ENCODE assay signal across 19 mouse cellular contexts in genomic region chr5:34998754-34999153, GRCm38 (mm10). TPM values are rescaled to one million over a fixed set of nuclear protein-coding genes. Genes with fewer than 3 reads are reported as not detected.
A peak's percentile ranks its signal among the peaks of the same experiment; 100 is the strongest.
DNase-seq lines count a peak whose midpoint lies in the region; ATAC-seq and TF ChIP-seq lines count a peak whose summit lies in the region.
"Had no signal": no experiment of that assay in that cellular context is flagged by ENCODE, and none has a peak within 500 bp of the region (broad histone marks: within the 10 kb centered on the region; RNA-seq: fewer than 3 reads in every experiment).

No protein-coding gene starts in this region.

- no peak overlapping the region for H3K4me3 ChIP-seq in heart, embryonic 10.5 days
- H3K4me3 ChIP-seq in midbrain, postnatal 0 days (ENCODE audit: low read depth, low read length), result no peak overlapping the region
- H3K4me3 ChIP-seq in midbrain, embryonic 14.5 days (replicated peaks; ENCODE audit: low read depth, low read length), result no peak overlapping the region
- no peak overlapping the region for H3K4me3 ChIP-seq in cortical plate, adult 2 months (ENCODE audit: insufficient read depth, low read length)
- H3K4me3 ChIP-seq in stomach, embryonic 16.5 days (replicated peaks; ENCODE audit: low read length), result no peak overlapping the region
- H3K4me3 ChIP-seq: erythroblast, embryonic 14.5 days; lung, embryonic 15.5 days had no signal

- H3K4me1 ChIP-seq in heart, embryonic 10.5 days, result peaks cover 28% of the 10 kb centered on the region
- no peaks in the 10 kb centered on the region for H3K4me1 ChIP-seq in midbrain, postnatal 0 days (ENCODE audit: insufficient read depth, low read length)
- no peaks in the 10 kb centered on the region for H3K4me1 ChIP-seq in midbrain, embryonic 14.5 days (ENCODE audit: control insufficient read depth, insufficient read depth, low read length)
- peaks cover 1% of the 10 kb centered on the region; the same call in 1 of the 2 replicates for H3K4me1 ChIP-seq in cortical plate, adult 2 months (ENCODE audit: control insufficient read depth, insufficient read depth, low read length)
- peaks cover 6% of the 10 kb centered on the region for H3K4me1 ChIP-seq in stomach, embryonic 16.5 days (ENCODE audit: control insufficient read depth, insufficient read depth, low read length)
- H3K4me1 ChIP-seq: lung, embryonic 15.5 days had no signal

- no peaks in the 10 kb centered on the region for H3K9me3 ChIP-seq in heart, embryonic 10.5 days
- H3K9me3 ChIP-seq in midbrain, postnatal 0 days (ENCODE audit: low read length), result no peaks in the 10 kb centered on the region
- H3K9me3 ChIP-seq in midbrain, embryonic 14.5 days (ENCODE audit: control insufficient read depth, low read length), result no peaks in the 10 kb centered on the region
- no peaks in the 10 kb centered on the region for H3K9me3 ChIP-seq in stomach, embryonic 16.5 days (replicated peaks; ENCODE audit: control insufficient read depth, low read length)
- H3K9me3 ChIP-seq: lung, embryonic 15.5 days had no signal

- H3K36me3 ChIP-seq in heart, embryonic 10.5 days, result peaks cover 10% of the 10 kb centered on the region; the same call in 1 of the 2 replicates
- H3K36me3 ChIP-seq in midbrain, postnatal 0 days (ENCODE audit: insufficient read depth, low read length), result no peaks in the 10 kb centered on the region
- peaks cover 5% of the 10 kb centered on the region for H3K36me3 ChIP-seq in midbrain, embryonic 14.5 days (ENCODE audit: control insufficient read depth, insufficient read depth, low read length)
- H3K36me3 ChIP-seq in stomach, embryonic 16.5 days (ENCODE audit: control insufficient read depth, insufficient read depth, low read length), result no peaks in the 10 kb centered on the region
- H3K36me3 ChIP-seq: lung, embryonic 15.5 days had no signal

- DNase-seq in heart, embryonic 10.5 days (ENCODE audit: low spot score), result no peak
- DNase-seq in heart, adult 18-20 months, result no peak
- no peak for DNase-seq in midbrain, postnatal 0 days (ENCODE audit: low spot score)
- no peak for DNase-seq in midbrain, embryonic 14.5 days
- DNase-seq in gastrocnemius, postnatal 25 days, result no peak
- no peak for DNase-seq in cerebellum, adult 11 months
- DNase-seq: cerebellum, postnatal 25 days; heart, postnatal 14 days; kidney, postnatal 25 days; layer of hippocampus, postnatal 36 days; thymus, postnatal 4 days had no signal

- no peak overlapping the region for H3K4me2 ChIP-seq in midbrain, postnatal 0 days (ENCODE audit: low read depth, low read length, poor library complexity, severe bottlenecking)
- no peak overlapping the region for H3K4me2 ChIP-seq in midbrain, embryonic 14.5 days (ENCODE audit: low read length)
- H3K4me2 ChIP-seq in stomach, embryonic 16.5 days (ENCODE audit: low read depth, low read length), result no peak overlapping the region
- H3K4me2 ChIP-seq: lung, embryonic 15.5 days had no signal

- no peaks in the 10 kb centered on the region for H3K27me3 ChIP-seq in heart, embryonic 10.5 days (ENCODE audit: insufficient read depth, poor library complexity, severe bottlenecking)
- no peaks in the 10 kb centered on the region for H3K27me3 ChIP-seq in midbrain, postnatal 0 days (ENCODE audit: insufficient read depth, low read length)
- no peaks in the 10 kb centered on the region for H3K27me3 ChIP-seq in midbrain, embryonic 14.5 days (ENCODE audit: control insufficient read depth, insufficient read depth, low read length)
- no peaks in the 10 kb centered on the region for H3K27me3 ChIP-seq in stomach, embryonic 16.5 days (ENCODE audit: control insufficient read depth, insufficient read depth, low read length)
- H3K27me3 ChIP-seq: lung, embryonic 15.5 days had no signal

- 0 out of 2 replicates have a peak, but pooled peaks have one; percentile 17 for TF ChIP-seq POLR2A in cortical plate, adult 2 months (IDR thresholded peaks at IDR 0.05; ENCODE audit: extremely low read depth, insufficient read depth, low read length)

- no peak overlapping the region for H3K9ac ChIP-seq in midbrain, postnatal 0 days (replicated peaks; ENCODE audit: low read length, poor library complexity, severe bottlenecking)
- no peak overlapping the region for H3K9ac ChIP-seq in midbrain, embryonic 14.5 days (replicated peaks; ENCODE audit: low read length)
- no peak overlapping the region for H3K9ac ChIP-seq in stomach, embryonic 16.5 days (ENCODE audit: low read length)
- H3K9ac ChIP-seq: lung, embryonic 15.5 days had no signal

- WGBS in heart, embryonic 10.5 days, result 42% methylated on average over 3 of the region's 3 CpGs
- WGBS in midbrain, postnatal 0 days, result 30% methylated on average over 3 of the region's 3 CpGs
- 48% methylated on average over 3 of the region's 3 CpGs for WGBS in midbrain, embryonic 14.5 days
- WGBS in stomach, embryonic 16.5 days, result 52% methylated on average over 3 of the region's 3 CpGs

- ATAC-seq in midbrain, postnatal 0 days (ENCODE audit: low FRiP score), result peak; percentile 38; the same call in 1 of the 2 replicates
- ATAC-seq in midbrain, embryonic 14.5 days (ENCODE audit: low FRiP score, low TSS enrichment), result no peak
- peak; percentile 70 for ATAC-seq in stomach, embryonic 16.5 days (ENCODE audit: insufficient read depth, low FRiP score)
- ATAC-seq: inflammation-experienced regulatory T-cells, adult 6 months had no signal

- TF ChIP-seq CTCF in midbrain, postnatal 0 days (IDR thresholded peaks at IDR 0.05), result no peak
- no peak for TF ChIP-seq CTCF in cortical plate, adult 2 months (IDR thresholded peaks at IDR 0.05; ENCODE audit: extremely low read depth, insufficient read depth, low read length)

- 0 out of 2 replicates have a peak overlapping the region, but pooled peaks have one; percentile 54 for H3K27ac ChIP-seq in heart, embryonic 10.5 days
- no peak overlapping the region for H3K27ac ChIP-seq in midbrain, postnatal 0 days (ENCODE audit: low read depth, low read length)
- no peak overlapping the region for H3K27ac ChIP-seq in midbrain, embryonic 14.5 days (replicated peaks; ENCODE audit: low read depth, low read length)
- H3K27ac ChIP-seq in cortical plate, adult 2 months (ENCODE audit: insufficient read depth, low read length), result no peak overlapping the region
- peak overlapping the region; percentile 88 for H3K27ac ChIP-seq in stomach, embryonic 16.5 days (ENCODE audit: low read length)
- H3K27ac ChIP-seq: lung, embryonic 15.5 days had no signal

RNA-seq across cellular contexts. Expression of gene Hgfac, which starts 42.6 kb away (rescaled TPM):
- 0.26 and 5.0 TPM in 2 replicates for polyA plus RNA-seq in heart, embryonic 10.5 days (2016; fragmentation: Nextera tagmentation; extraction: Ambion mirVana)
- total RNA-seq in heart, adult 18-20 months (2021), result under 1 TPM; 0.20 to 0.64 TPM
- 0.11 and 0.71 TPM in 2 replicates for total RNA-seq in midbrain, postnatal 0 days (2014; rRNA removed)
- polyA plus RNA-seq in midbrain, postnatal 0 days (2015; fragmentation: Nextera tagmentation; extraction: Ambion mirVana), result 0.23 TPM in 1 of 2 replicates, not detected in the other
- polyA plus RNA-seq in midbrain, embryonic 14.5 days (2014; fragmentation: Nextera tagmentation; extraction: Ambion mirVana), result 0.61 and 1.1 TPM in 2 replicates
- polyA plus RNA-seq in cortical plate, adult 2 months (2012; rRNA removed), result 0.44 and 0.45 TPM in 2 replicates
- 7.7 and 8.2 TPM in 2 replicates for polyA plus RNA-seq in stomach, embryonic 16.5 days (2015; fragmentation: Nextera tagmentation; extraction: Ambion mirVana)
- total RNA-seq in gastrocnemius, postnatal 25 days (2021), result under 1 TPM in 1 of 2 experiments, not detected in 1; 0.46 TPM
- total RNA-seq: neutrophil, adult 5-6 weeks had no signal

RNA-seq across cellular contexts. Expression of gene Rgs12, which starts 49.5 kb away (rescaled TPM):
- polyA plus RNA-seq in heart, embryonic 10.5 days (2016; fragmentation: Nextera tagmentation; extraction: Ambion mirVana), result 32.8 and 35.3 TPM in 2 replicates
- total RNA-seq in heart, adult 18-20 months (2021), result 10 to 100 TPM; 18.9 to 20.4 TPM
- total RNA-seq in midbrain, postnatal 0 days (2014; rRNA removed), result 54.8 and 60.8 TPM in 2 replicates
- 29.9 and 30.5 TPM in 2 replicates for polyA plus RNA-seq in midbrain, postnatal 0 days (2015; fragmentation: Nextera tagmentation; extraction: Ambion mirVana)
- 42.7 and 44.3 TPM in 2 replicates for polyA plus RNA-seq in midbrain, embryonic 14.5 days (2014; fragmentation: Nextera tagmentation; extraction: Ambion mirVana)
- polyA plus RNA-seq in cortical plate, adult 2 months (2012; rRNA removed), result 35.4 and 40.9 TPM in 2 replicates
- 31.8 and 34.4 TPM in 2 replicates for polyA plus RNA-seq in stomach, embryonic 16.5 days (2015; fragmentation: Nextera tagmentation; extraction: Ambion mirVana)
- total RNA-seq in gastrocnemius, postnatal 25 days (2021), result 1 to 10 TPM; 3.1 to 3.5 TPM

RNA-seq across cellular contexts. Expression of gene Dok7, which starts 57.8 kb away (rescaled TPM):
- polyA plus RNA-seq in heart, embryonic 10.5 days (2016; fragmentation: Nextera tagmentation; extraction: Ambion mirVana), result 2.3 and 4.4 TPM in 2 replicates
- 10 to 100 TPM; 33.2 to 35.2 TPM for total RNA-seq in heart, adult 18-20 months (2021)
- total RNA-seq in midbrain, postnatal 0 days (2014; rRNA removed), result 22.1 and 25.1 TPM in 2 replicates
- polyA plus RNA-seq in midbrain, postnatal 0 days (2015; fragmentation: Nextera tagmentation; extraction: Ambion mirVana), result 10.8 and 11.1 TPM in 2 replicates
- 3.6 and 6.2 TPM in 2 replicates for polyA plus RNA-seq in midbrain, embryonic 14.5 days (2014; fragmentation: Nextera tagmentation; extraction: Ambion mirVana)
- 17.1 and 17.7 TPM in 2 replicates for polyA plus RNA-seq in cortical plate, adult 2 months (2012; rRNA removed)
- polyA plus RNA-seq in stomach, embryonic 16.5 days (2015; fragmentation: Nextera tagmentation; extraction: Ambion mirVana), result 1.9 and 2.0 TPM in 2 replicates
- total RNA-seq in gastrocnemius, postnatal 25 days (2021), result 10 to 100 TPM; 19.9 to 29.3 TPM
- total RNA-seq: granulocyte monocyte progenitor cell, adult 5-6 weeks; megakaryocyte, adult 5-6 weeks; neutrophil, adult 5-6 weeks had no signal
- polyA plus RNA-seq: erythroblast, embryonic 14.5 days had no signal

Comparison
In these comparisons a context has a peak if more than half of its experiments do, and no peak if none do; other contexts are left out.
1. H3K27ac ChIP-seq: peak in heart, embryonic 10.5 days (single experiment) and stomach, embryonic 16.5 days (single experiment); none in midbrain, postnatal 0 days (single experiment), midbrain, embryonic 14.5 days (single experiment) and cortical plate, adult 2 months (single experiment).